Mouse (Mus musculus) C2C12 (cell line): ENCODE results near the gene Kank1. TPM values are rescaled to one million over a fixed set of nuclear protein-coding genes. Genes with fewer than 3 reads are reported as not detected.

Source experiments
- H3K27me3 ChIP-seq: one replicate; pipeline ENCODE4 v1.6.1; 2011; ENCODE audit not compliant: control insufficient read depth, insufficient read depth, insufficient read length
- H3K36me3 ChIP-seq: one replicate; pipeline ENCODE4 v1.6.1; 2011; ENCODE audit not compliant: control insufficient read depth, insufficient read depth
- H3K4me3 ChIP-seq: one replicate; pipeline ENCODE4 v1.5.1; 2011; ENCODE audit warnings: mild to moderate bottlenecking, control low read depth; ENCODE audit not compliant: poor library complexity, insufficient read depth, severe bottlenecking
- H3K79me2 ChIP-seq: one replicate; pipeline ENCODE4 v1.6.1; 2011; ENCODE audit not compliant: control insufficient read depth, insufficient read depth
- H3K79me3 ChIP-seq: one replicate; pipeline ENCODE4 v1.6.1; 2011; ENCODE audit warnings: low read depth, control low read depth
- H3ac ChIP-seq: one replicate; pipeline ENCODE3; 2011; ENCODE audit warnings: low read depth; ENCODE audit not compliant: control insufficient read depth, insufficient read length
- CEBPB ChIP-seq: IDR thresholded peaks from one replicate; pipeline ENCODE4 v1.6.1; 2011; ENCODE audit warnings: low read depth, mild to moderate bottlenecking, control low read depth, moderate library complexity
- CTCF ChIP-seq: IDR thresholded peaks from one replicate; pipeline ENCODE4 v1.5.1; 2011; ENCODE audit not compliant: control insufficient read depth, insufficient read depth, insufficient read length
- FOSL1 ChIP-seq: IDR thresholded peaks from one replicate; pipeline ENCODE4 v1.8.0; 2011; ENCODE audit warnings: mild to moderate bottlenecking, low read length; ENCODE audit not compliant: poor library complexity, insufficient read depth, severe bottlenecking
- MAX ChIP-seq: IDR thresholded peaks from one replicate; pipeline ENCODE4 v1.6.1; 2011; ENCODE audit warnings: mild to moderate bottlenecking, control low read depth
- MYOD1 ChIP-seq: IDR thresholded peaks from one replicate; pipeline ENCODE4 v1.6.1; 2011; ENCODE audit warnings: low read depth; ENCODE audit not compliant: control insufficient read depth, insufficient read length
- MYOG ChIP-seq: IDR thresholded peaks from one replicate; pipeline ENCODE4 v1.6.1; 2011; ENCODE audit not compliant: control insufficient read depth, insufficient read length; ENCODE audit errors: extremely low read depth
- USF1 ChIP-seq: IDR thresholded peaks from one replicate; pipeline ENCODE4 v1.6.1; 2011; ENCODE audit warnings: low read depth, mild to moderate bottlenecking, control low read depth, moderate library complexity
- polyA plus RNA-seq: library from polyadenylated mRNA; unstranded; fragments of >200 nt; fragmentation: generic; extraction: Trizol; gene quantifications from one replicate; pipeline ENCODE4 v1.2.1, GENCODE M21; 2012; ENCODE audit warnings: missing spikeins

The Kank1 gene
- polyA plus RNA-seq, 1 experiment, result 0.49 TPM

DNA sequence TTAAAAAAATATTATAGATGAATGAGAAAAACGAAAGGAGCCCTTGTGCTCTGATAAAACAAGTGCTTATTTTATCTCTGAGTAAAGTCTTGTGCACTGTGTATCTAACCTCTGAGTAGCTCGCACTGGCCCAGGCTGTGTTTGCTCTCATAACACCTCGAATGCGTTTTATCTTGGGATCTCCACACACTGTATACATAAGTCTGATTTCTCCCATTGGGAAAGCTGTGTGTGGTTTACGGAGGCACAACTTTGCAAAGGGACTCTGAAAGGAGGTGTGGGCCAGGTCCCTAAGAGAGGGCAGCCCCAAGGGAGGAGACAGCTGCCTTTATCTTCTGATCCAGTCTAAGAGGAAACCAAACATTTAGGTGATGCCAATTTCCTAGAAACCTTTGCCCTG lies 198.6 kb downstream of the Kank1 start:
- Histone ChIP-seq H3K36me3 (no peaks in the 10 kb centered on the region), H3K4me3 (no peak overlapping the region), H3K79me3 (no peaks in the 10 kb centered on the region), H3ac (no peak overlapping the region), H3K79me2 (no peaks in the 10 kb centered on the region), H3K27me3 (no peaks in the 10 kb centered on the region)
- TF ChIP-seq MYOG (no peak), FOSL1 (no peak), MYOD1 (no peak), USF1 (no peak), MAX (no peak), CEBPB (no peak), CTCF (no peak)

DNA sequence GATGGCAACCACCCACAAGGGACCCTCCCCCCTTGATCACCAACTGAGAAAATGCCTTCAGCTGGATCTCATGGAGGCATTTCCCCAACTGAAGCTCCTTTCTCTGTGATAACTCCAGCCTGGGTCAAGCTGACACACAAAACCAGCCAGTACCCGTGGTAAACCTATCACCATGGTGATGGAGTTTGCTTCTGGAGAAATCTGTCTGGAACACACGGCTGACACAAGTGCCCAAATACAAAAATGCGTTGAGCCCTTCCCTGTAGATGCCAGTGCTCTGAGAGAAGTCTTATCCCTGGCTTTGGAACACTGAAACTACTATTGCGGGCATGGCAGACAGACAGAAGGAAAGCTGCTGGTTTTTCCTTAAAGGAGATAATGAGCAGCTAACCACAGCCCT lies 199.4 kb downstream of the Kank1 start:
- no peak overlapping the region for H3K4me3 ChIP-seq

DNA sequence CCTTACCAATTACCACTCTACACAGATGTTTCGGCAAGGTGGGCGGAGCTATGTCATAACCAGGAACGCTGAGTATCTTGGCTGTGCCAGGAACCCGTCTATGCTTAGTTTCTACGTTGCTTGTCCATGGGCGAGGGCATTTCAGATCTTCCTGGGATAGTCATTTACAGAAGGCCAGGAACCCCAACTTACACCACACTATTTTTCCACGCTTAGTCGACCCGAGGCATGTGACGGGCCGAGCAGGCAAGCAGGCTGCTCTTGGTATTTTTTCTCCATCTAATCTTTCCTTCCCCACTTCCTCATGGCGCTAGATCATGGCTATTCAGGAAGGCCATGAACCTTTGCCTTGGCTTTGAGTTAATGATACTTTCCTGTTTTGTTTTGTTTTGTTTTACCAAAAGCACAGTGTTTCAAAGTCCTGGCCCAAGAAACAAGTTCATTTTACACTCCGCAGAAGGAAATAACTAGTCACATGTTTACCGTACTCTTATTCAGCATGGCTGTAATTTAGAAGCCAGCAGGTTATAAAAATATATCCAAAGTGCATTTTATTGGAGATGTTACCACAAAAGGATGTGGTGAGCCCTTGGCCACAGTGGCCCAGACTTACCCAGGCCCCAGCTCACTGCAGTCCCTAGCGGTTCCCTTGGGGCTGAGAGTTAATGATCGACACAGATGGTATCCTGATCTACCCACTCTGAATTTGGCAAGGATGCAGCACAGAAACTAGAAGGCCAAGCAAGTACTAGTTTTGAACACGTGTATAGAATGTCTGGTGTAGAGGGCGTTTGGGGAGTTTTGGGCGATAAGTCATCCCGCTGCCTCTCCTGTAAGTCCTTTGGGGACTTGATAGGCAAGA lies 200.2 kb downstream of the Kank1 start:
- Histone ChIP-seq H3K4me3 (no peak overlapping the region), H3K27me3 (no peaks in the 10 kb centered on the region), H3ac (no peak overlapping the region), H3K79me2 (no peaks in the 10 kb centered on the region), H3K36me3 (no peaks in the 10 kb centered on the region), H3K79me3 (no peaks in the 10 kb centered on the region)
- TF ChIP-seq FOSL1, result no peak
- peak; percentile 69 for TF ChIP-seq MYOD1

More for the DNA sequence above, 199.4 kb downstream of the Kank1 start:
- H3ac ChIP-seq, result no peak overlapping the region
- no peaks in the 10 kb centered on the region for H3K36me3 ChIP-seq
- H3K79me2 ChIP-seq, result no peaks in the 10 kb centered on the region
- no peaks in the 10 kb centered on the region for H3K27me3 ChIP-seq
- TF ChIP-seq MYOG, result no peak
- no peak for TF ChIP-seq CTCF
- no peak for TF ChIP-seq MAX
- no peaks in the 10 kb centered on the region for H3K79me3 ChIP-seq

DNA sequence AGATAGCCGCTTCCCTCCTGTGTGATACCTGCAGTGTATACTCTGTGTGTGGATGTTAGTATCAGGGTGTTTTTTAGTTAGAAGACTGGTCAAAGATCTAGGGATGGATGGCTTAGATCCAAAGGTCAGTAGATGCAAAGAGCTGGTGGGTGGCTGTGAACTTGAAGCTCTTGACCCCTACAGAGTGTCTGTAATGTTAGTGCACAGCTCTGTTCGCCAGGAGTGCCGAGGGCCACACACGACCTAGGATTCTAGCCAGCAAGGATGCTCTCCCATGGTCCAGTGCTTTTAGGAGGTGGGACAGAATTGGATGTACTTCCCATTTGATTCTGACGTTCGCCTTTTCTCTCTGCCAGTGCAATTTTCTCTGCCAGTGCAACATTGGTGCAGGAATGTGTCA lies 201.5 kb downstream of the Kank1 start:
- no peaks in the 10 kb centered on the region for H3K27me3 ChIP-seq
- no peak for TF ChIP-seq CEBPB
- TF ChIP-seq MAX, result no peak
- TF ChIP-seq CTCF, result no peak
- no peak for TF ChIP-seq USF1
- no peak for TF ChIP-seq MYOG
- no peak for TF ChIP-seq MYOD1
- no peak for TF ChIP-seq FOSL1
- no peak overlapping the region for H3ac ChIP-seq
- H3K79me2 ChIP-seq, result no peaks in the 10 kb centered on the region
- no peak overlapping the region for H3K4me3 ChIP-seq
- H3K79me3 ChIP-seq, result no peaks in the 10 kb centered on the region
- H3K36me3 ChIP-seq, result no peaks in the 10 kb centered on the region

DNA sequence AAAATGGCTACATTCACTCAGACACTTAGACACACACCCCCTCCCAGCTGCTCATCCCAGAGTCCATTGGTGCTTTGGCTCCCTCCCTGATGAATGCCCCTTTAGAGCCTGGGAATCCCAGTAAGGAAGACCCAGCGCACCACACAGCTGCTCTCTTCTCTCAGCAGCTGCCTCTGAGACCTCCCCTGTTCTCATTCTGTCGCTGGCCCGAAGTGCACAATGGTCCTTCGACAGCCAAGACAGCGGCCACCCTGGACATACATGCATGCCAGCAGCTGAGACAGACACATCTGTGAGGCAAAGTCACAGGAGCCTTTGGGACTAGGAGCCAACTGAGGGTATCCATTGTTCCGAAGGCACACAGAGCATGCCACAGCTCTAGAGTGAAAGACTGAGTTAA lies 203.0 kb downstream of the Kank1 start:
- Histone ChIP-seq H3K27me3 (no peaks in the 10 kb centered on the region), H3ac (no peak overlapping the region), H3K79me2 (no peaks in the 10 kb centered on the region), H3K79me3 (no peaks in the 10 kb centered on the region), H3K4me3 (no peak overlapping the region), H3K36me3 (no peaks in the 10 kb centered on the region)
- TF ChIP-seq CEBPB (no peak), USF1 (no peak), MYOD1 (no peak), FOSL1 (no peak), MAX (no peak), CTCF (no peak), MYOG (no peak)

DNA sequence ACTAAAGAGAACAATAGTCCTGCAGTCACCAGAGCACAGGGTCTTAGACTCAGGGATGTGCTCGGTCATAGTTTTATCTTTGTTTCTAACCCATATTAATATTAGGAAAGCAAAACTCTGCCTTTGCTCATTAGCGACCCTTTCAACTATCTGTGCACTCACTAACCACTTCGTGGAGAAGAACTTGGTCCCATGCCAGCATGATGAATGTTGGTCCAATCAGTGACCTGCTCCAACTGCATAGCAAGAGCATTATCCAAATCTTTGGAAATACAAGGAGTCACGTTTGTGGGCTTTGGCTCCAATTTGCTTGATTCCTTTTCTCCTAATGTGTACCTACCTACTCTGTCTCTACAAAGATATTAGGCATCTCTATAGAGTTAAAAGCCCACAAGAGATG lies 204.0 kb downstream of the Kank1 start:
- H3K36me3 ChIP-seq, result no peaks in the 10 kb centered on the region
- no peaks in the 10 kb centered on the region for H3K79me3 ChIP-seq
- H3K27me3 ChIP-seq, result no peaks in the 10 kb centered on the region
- H3ac ChIP-seq, result no peak overlapping the region
- no peak overlapping the region for H3K4me3 ChIP-seq
- no peaks in the 10 kb centered on the region for H3K79me2 ChIP-seq
- TF ChIP-seq USF1, result no peak
- TF ChIP-seq FOSL1, result no peak
- no peak for TF ChIP-seq CTCF
- TF ChIP-seq MYOG, result no peak
- TF ChIP-seq MAX, result no peak
- no peak for TF ChIP-seq MYOD1
- TF ChIP-seq CEBPB, result no peak
